Comparison of ENCODE assay signal across 23 mouse cellular contexts in genomic region chr8:7207178-7207577, GRCm38 (mm10).
DNase-seq lines count a peak whose midpoint lies in the region; TF ChIP-seq lines count a peak whose summit lies in the region.
"Had no signal": no experiment of that assay in that cellular context is flagged by ENCODE, and none has a peak within 500 bp of the region (broad histone marks: within the 10 kb centered on the region; RNA-seq: fewer than 3 reads in every experiment).

No protein-coding gene starts in this region.

- no peaks in the 10 kb centered on the region for H3K4me1 ChIP-seq in lung, adult 2 months (ENCODE audit: control insufficient read depth, insufficient read depth, low read length)
- H3K4me1 ChIP-seq: embryonic facial prominence, embryonic 12.5 days; forebrain, embryonic 10.5 days; heart, embryonic 10.5 days; heart, embryonic 15.5 days; intestine, embryonic 15.5 days; limb, embryonic 12.5 days; midbrain, embryonic 13.5 days had no signal

- DNase-seq in retina, postnatal 1 day: peak; percentile 4
- DNase-seq in retina, embryonic 14.5 days (ENCODE audit: low spot score): no peak
- DNase-seq in lung, adult 2 months: peak; percentile 9
- peak; percentile 13 for DNase-seq in lung, postnatal 10 days
- DNase-seq in mesoderm, embryonic 11.5 days (ENCODE audit: low read depth, low spot score): peak; percentile 5
- no peak for DNase-seq in heart, adult 18-20 months
- no peak for DNase-seq in cerebellum, postnatal 4 days (ENCODE audit: low spot score in 2 of 2)
- no peak for DNase-seq in testis, postnatal 14 days (ENCODE audit: low spot score)
- DNase-seq: adrenal gland, adult 2 months; cerebellum, adult 11 months; cerebellum, adult 9-10 months; cerebellum, postnatal 36 days; embryo, embryonic 11 days; gastrocnemius, postnatal 14 days; kidney, adult 2 months; kidney, postnatal 10 days had no signal

- TF ChIP-seq POLR2A in lung, adult 2 months (IDR thresholded peaks at IDR 0.05; ENCODE audit: borderline replicate concordance, extremely low read depth, low read depth, low read length): no peak

- 35% methylated on average over 3 of the region's 3 CpGs for WGBS in lung, adult 2 months

- no peak for TF ChIP-seq CTCF in lung, adult 2 months (IDR thresholded peaks at IDR 0.05; ENCODE audit: insufficient read depth, low read length)

- H3K4me3 ChIP-seq in lung, adult 2 months (replicated peaks; ENCODE audit: extremely low read depth, low read depth, low read length): no peak overlapping the region
- H3K4me3 ChIP-seq: embryonic facial prominence, embryonic 12.5 days; forebrain, embryonic 10.5 days; heart, embryonic 10.5 days; heart, embryonic 15.5 days; intestine, embryonic 15.5 days; limb, embryonic 12.5 days; midbrain, embryonic 13.5 days had no signal

Comparison
In these comparisons a context has a peak if more than half of its experiments do, and no peak if none do; other contexts are left out.
1. DNase-seq: peak in retina, postnatal 1 day (single experiment), lung, adult 2 months (single experiment), lung, postnatal 10 days (single experiment) and mesoderm, embryonic 11.5 days (single experiment); none in retina, embryonic 14.5 days (single experiment), heart, adult 18-20 months (0 of 2), cerebellum, postnatal 4 days (0 of 2) and testis, postnatal 14 days (single experiment).